Mouse (Mus musculus) heart, embryonic 11.5 days (tissue): ENCODE data around the gene Crb1. TPM values are rescaled to one million over a fixed set of nuclear protein-coding genes. Genes with fewer than 3 reads are reported as not detected.
"Not testable (repeated sequence)": the region's sequence is repeated elsewhere in the genome, so short reads cannot be mapped to it uniquely, and the experiment has no call there.

Experiments used
- ATAC-seq: fragments of 200-750 bp; cut with Nextera tagmentation; replicated peaks from 2 replicates; pipeline ENCODE4 v1.8.0; 2017; ENCODE audit warnings: moderate library complexity; ENCODE audit not compliant: insufficient number of reproducible peaks, low FRiP score, low TSS enrichment
- H3K27ac ChIP-seq: fragments of 300-500 bp; sonication (generic); 2 replicates; pipeline ENCODE4 v1.5.1; 2014; ENCODE audit warnings: mild to moderate bottlenecking, low read depth, low read length
- H3K27me3 ChIP-seq: fragments of 300-500 bp; sonication (generic); 2 replicates; pipeline ENCODE4 v1.6.1; 2014; ENCODE audit warnings: mild to moderate bottlenecking, low read length, mixed read lengths; ENCODE audit not compliant: control insufficient read depth, insufficient read depth
- H3K36me3 ChIP-seq: fragments of 300-500 bp; sonication (generic); 2 replicates; pipeline ENCODE4 v1.6.1; 2014; ENCODE audit warnings: mild to moderate bottlenecking, low read length, moderate library complexity, mixed read lengths; ENCODE audit not compliant: control insufficient read depth, insufficient read depth
- H3K4me1 ChIP-seq: fragments of 300-500 bp; sonication (generic); 2 replicates; pipeline ENCODE4 v1.6.1; 2014; ENCODE audit warnings: low read length; ENCODE audit not compliant: control insufficient read depth, insufficient read depth
- H3K4me2 ChIP-seq: fragments of 300-500 bp; sonication (generic); 2 replicates; pipeline ENCODE4 v1.6.1; 2014; ENCODE audit warnings: mild to moderate bottlenecking, moderate library complexity
- H3K4me3 ChIP-seq: fragments of 300-500 bp; sonication (generic); 2 replicates; pipeline ENCODE4 v1.5.1; 2014; ENCODE audit warnings: low read depth, low read length
- H3K9ac ChIP-seq: fragments of 300-500 bp; sonication (generic); 2 replicates; pipeline ENCODE4 v1.6.1; 2014; ENCODE audit warnings: mild to moderate bottlenecking, low read depth, low read length, moderate library complexity
- H3K9me3 ChIP-seq: fragments of 300-500 bp; sonication (generic); replicated peaks from 2 replicates; pipeline ENCODE4 v1.6.1; 2016; ENCODE audit warnings: low read length; ENCODE audit not compliant: control insufficient read depth
- WGBS: fragments of 180-500 bp; shearing (Covaris S2); extraction: QIAGEN DNeasy Blood & Tissue Kit; methylation state at CpG from one replicate; pipeline ENCODE4 v1.1.7; 2014; ENCODE audit not compliant: insufficient replicate concordance; 5-methylcytosine and 5-hydroxymethylcytosine counted together
- polyA plus RNA-seq: library from polyadenylated mRNA; unstranded; fragments of >200 nt; fragmentation: Nextera tagmentation; extraction: Ambion mirVana; gene quantifications from 2 replicates; pipeline ENCODE4 v1.2.1, GENCODE M21; 2014

Crb1 gene
- polyA plus RNA-seq = 0.07 and 0.17 TPM in 2 replicates

GRCm38 (mm10) chr1:139376638-139377286 lies at the start of gene Crb1:
Gene Crb1 (minus strand): TSS chr1:139377100.
- no peak for ATAC-seq
- Histone ChIP-seq H3K27me3 (no peaks in the 10 kb centered on the region), H3K4me1 (peaks cover 3% of the 10 kb centered on the region), H3K36me3 (no peaks in the 10 kb centered on the region), H3K9me3 (no peaks in the 10 kb centered on the region), H3K27ac (no peak within 1 kb of the TSS), H3K4me2 (peak within 1 kb of the TSS; percentile 48), H3K4me3 (no peak within 1 kb of the TSS), H3K9ac (0 out of 2 replicates have a peak within 1 kb of the TSS, but pooled peaks have one; percentile 22)
- 13% methylated on average over 5 of the region's 5 CpGs for WGBS

- peaks cover 6% of the 10 kb centered on the region; the same call in 1 of the 2 replicates for H3K36me3 ChIP-seq
- H3K9me3 ChIP-seq = no peaks in the 10 kb centered on the region
- peak overlapping the region; percentile 65 for H3K4me2 ChIP-seq
- H3K27me3 ChIP-seq = no peaks in the 10 kb centered on the region
- WGBS = 38% methylated on average over 3 of the region's 3 CpGs
- H3K4me1 ChIP-seq = peaks cover 23% of the 10 kb centered on the region
- no peak overlapping the region for H3K27ac ChIP-seq
- H3K4me3 ChIP-seq = peak overlapping the region; percentile 33
- no peak for ATAC-seq
- 0 out of 2 replicates have a peak overlapping the region, but pooled peaks have one; percentile 3 for H3K9ac ChIP-seq
Measured at GRCm38 (mm10) chr1:139425006-139425405, 48.1 kb upstream of the Crb1 start.

GRCm38 (mm10) chr1:139423931-139424330 lies 47.0 kb upstream of the Crb1 start:
- Histone ChIP-seq H3K36me3 (peaks cover under 1% of the 10 kb centered on the region; the same call in 1 of the 2 replicates), H3K4me2 (peak overlapping the region; percentile 89), H3K27me3 (no peaks in the 10 kb centered on the region), H3K9ac (peak overlapping the region; percentile 46; the same call in 1 of the 2 replicates), H3K27ac (no peak overlapping the region), H3K4me1 (peaks cover 23% of the 10 kb centered on the region), H3K9me3 (no peaks in the 10 kb centered on the region), H3K4me3 (peak overlapping the region; percentile 89)
- WGBS = 30% methylated on average over 10 of the region's 10 CpGs
- no peak for ATAC-seq

- peak overlapping the region; percentile 89 for H3K4me3 ChIP-seq
Measured at GRCm38 (mm10) chr1:139422941-139423340, 46.0 kb upstream of the Crb1 start.

DNA sequence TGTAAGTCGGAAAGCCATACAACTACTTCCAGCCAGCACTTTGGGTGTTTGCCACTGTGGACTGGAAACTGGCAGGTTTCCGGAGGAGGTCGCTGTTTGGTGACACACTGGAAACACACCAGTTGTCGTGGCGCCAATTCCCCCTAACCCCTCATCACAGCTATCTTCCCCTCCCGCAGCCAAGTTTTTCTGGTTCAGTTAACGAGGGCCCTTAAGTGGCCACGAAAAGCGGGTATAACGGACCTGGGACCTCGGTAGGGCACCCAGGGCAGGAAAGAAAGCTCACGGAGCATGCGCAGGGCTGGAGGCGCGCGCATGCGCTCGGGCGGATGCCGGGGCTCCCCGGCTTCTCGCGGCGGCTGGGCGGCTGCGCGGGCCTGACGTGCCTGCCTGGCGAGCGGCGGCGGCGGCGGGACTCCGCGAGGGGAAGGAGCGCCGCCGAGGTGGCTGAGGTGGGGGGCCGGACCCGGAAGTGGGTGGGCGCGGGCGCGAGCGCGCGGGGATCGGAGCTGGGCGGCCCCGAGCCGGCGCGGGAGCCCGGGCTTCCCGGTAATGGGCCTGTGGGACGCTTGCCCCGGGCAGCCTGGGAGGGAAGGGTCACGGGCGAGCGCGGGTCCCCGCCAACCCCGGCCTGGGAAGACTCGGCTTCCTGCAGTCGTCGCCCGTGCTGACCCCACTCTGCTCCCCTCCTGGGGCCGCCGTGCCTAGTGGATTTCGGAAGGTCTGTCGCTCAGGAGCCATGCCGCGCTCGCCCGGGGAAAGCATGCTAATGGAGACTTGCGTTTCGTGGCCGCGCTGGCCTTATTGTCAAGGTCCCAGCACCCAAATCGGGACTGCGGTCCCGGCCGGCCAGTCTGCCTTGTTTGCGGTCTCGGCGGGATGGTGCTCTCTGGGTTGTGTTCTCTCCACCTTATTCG lies 45.2 kb upstream of the Crb1 start, which contains the start of gene Zbtb41:
Gene Zbtb41, plus strand, starts transcription at position 414 of the 917 bp plus-strand sequence.
- Histone ChIP-seq H3K4me2 (peak within 1 kb of the TSS; percentile 89), H3K4me1 (peaks cover 23% of the 10 kb centered on the region), H3K27ac (peak within 1 kb of the TSS; percentile 93), H3K9ac (peak within 1 kb of the TSS; percentile 96), H3K36me3 (no peaks in the 10 kb centered on the region; the same call in 1 of the 2 replicates), H3K27me3 (no peaks in the 10 kb centered on the region), H3K9me3 (no peaks in the 10 kb centered on the region), H3K4me3 (peak within 1 kb of the TSS; percentile 89)
- WGBS = under 1% methylated on average over 82 of the region's 88 CpGs
- ATAC-seq = peak; percentile 96

More at GRCm38 (mm10) chr1:139422941-139423340, 46.0 kb upstream of the Crb1 start:
- Histone ChIP-seq H3K27me3 (no peaks in the 10 kb centered on the region), H3K9ac (peak overlapping the region; percentile 96), H3K9me3 (no peaks in the 10 kb centered on the region), H3K4me1 (peaks cover 23% of the 10 kb centered on the region), H3K4me2 (peak overlapping the region; percentile 89), H3K27ac (peak overlapping the region; percentile 93), H3K36me3 (no peaks in the 10 kb centered on the region; the same call in 1 of the 2 replicates)
- 0 out of 2 replicates have a peak, but pooled peaks have one; percentile 2 for ATAC-seq
- 30% methylated on average over 10 of the region's 10 CpGs for WGBS

- peak overlapping the region; percentile 93 for H3K27ac ChIP-seq
- H3K36me3 ChIP-seq = no peaks in the 10 kb centered on the region
- H3K4me1 ChIP-seq = peaks cover 23% of the 10 kb centered on the region
- H3K9me3 ChIP-seq = no peaks in the 10 kb centered on the region
- peak overlapping the region; percentile 89 for H3K4me3 ChIP-seq
- H3K27me3 ChIP-seq = no peaks in the 10 kb centered on the region
- 2% methylated on average over 8 of the region's 8 CpGs for WGBS
- H3K9ac ChIP-seq = peak overlapping the region; percentile 96
- ATAC-seq = peak; percentile 5; the same call in 1 of the 2 replicates
- peak overlapping the region; percentile 89 for H3K4me2 ChIP-seq
Measured at GRCm38 (mm10) chr1:139421521-139421874, 44.6 kb upstream of the Crb1 start.

- H3K4me3 ChIP-seq = no peak overlapping the region
- no peak overlapping the region for H3K4me2 ChIP-seq
- H3K27me3 ChIP-seq = no peaks in the 10 kb centered on the region
- no peaks in the 10 kb centered on the region for H3K4me1 ChIP-seq
- 78% methylated on average over 3 of the region's 3 CpGs for WGBS
- H3K36me3 ChIP-seq = no peaks in the 10 kb centered on the region
- no peaks in the 10 kb centered on the region; the same call in 1 of the 2 replicates for H3K9me3 ChIP-seq
- no peak for ATAC-seq
- no peak overlapping the region for H3K27ac ChIP-seq
- no peak overlapping the region for H3K9ac ChIP-seq
Measured at GRCm38 (mm10) chr1:139413465-139413864, 36.6 kb upstream of the Crb1 start.

DNA sequence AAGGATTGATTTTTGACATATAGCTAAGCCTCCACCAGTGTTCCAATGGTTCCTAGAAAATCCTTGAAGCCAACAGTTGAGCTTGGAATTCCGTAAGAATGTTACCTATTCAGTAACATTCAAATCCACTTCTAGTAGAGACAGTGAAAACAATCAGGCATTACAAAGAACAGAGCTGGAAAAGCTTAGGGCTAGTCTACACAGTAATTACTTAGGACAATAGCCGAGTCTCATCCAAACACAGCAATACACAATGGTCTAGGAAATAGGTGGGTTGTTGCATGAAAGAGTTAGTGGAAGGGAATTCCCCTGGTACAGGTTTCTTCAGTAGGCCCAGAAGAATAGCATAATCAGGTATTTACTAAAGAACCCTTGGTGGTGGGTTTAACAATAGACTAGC lies 35.5 kb upstream of the Crb1 start:
- H3K9me3 ChIP-seq, H3K27me3 ChIP-seq, H3K4me3 ChIP-seq, H3K36me3 ChIP-seq, H3K4me2 ChIP-seq, H3K4me1 ChIP-seq, H3K27ac ChIP-seq, ATAC-seq, H3K9ac ChIP-seq: not testable (repeated sequence)
- 86% methylated on average over 2 of the region's 2 CpGs for WGBS
